Mouse (Mus musculus) G1E-ER4 (cell line): ENCODE measurements around the gene Gm20388. TPM values are rescaled to one million over a fixed set of nuclear protein-coding genes. Genes with fewer than 3 reads are reported as not detected.
A peak's percentile ranks its signal among the peaks of the same experiment; 100 is the strongest.

Source experiments
- GATA1 ChIP-seq: IDR thresholded peaks from one replicate; pipeline ENCODE4 v1.8.0; 2012; ENCODE audit warnings: low read length, inconsistent platforms
- polyA plus RNA-seq: library from polyadenylated mRNA; stranded (reverse); fragments of >175 nt; gene quantifications from 2 replicates; pipeline ENCODE4 v1.2.3, GENCODE M21; 2012

Gene Gm20388
- polyA plus RNA-seq, 1 experiment, result not detected

DNA sequence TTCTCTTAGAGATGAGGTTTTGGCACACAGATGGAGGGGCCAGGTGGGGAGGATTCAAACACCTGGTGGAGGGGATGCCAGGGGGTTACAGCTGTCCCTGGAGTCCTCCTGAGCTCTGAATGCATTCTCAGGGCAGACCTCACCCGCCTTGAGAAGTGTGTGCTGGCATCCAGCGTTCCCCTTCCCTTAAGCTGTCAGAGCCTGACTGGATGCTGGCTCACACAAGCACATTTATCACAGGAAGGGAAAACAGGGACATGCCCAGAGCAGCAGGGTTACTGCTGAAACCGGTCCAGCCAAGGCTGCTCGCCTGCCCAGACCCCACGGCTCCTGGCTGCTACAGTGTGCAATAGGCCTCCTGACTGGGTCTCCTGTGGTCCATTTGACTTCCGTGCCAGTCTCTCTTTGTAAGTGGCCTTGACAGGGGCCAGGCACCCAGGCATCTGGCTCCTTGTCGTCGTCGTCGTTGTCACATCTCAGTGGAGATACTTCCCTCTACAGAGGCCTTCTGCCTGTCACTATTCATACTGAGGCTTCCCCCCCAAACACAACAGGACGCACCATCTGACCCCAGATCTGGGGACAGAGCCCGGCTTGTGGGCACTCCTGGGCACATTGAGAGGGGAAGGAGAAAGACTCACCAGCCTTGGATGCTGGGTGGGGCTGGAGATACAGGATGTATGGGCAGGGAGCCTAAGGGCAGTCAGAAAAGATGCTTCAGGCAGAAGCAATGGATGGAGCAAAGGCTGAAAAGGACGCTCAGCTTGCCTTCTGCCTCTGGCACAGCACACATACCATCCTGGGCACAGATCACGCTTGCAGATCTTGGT is 2810.4 kb downstream of the Gm20388 start:
- TF ChIP-seq GATA1, result no peak

DNA sequence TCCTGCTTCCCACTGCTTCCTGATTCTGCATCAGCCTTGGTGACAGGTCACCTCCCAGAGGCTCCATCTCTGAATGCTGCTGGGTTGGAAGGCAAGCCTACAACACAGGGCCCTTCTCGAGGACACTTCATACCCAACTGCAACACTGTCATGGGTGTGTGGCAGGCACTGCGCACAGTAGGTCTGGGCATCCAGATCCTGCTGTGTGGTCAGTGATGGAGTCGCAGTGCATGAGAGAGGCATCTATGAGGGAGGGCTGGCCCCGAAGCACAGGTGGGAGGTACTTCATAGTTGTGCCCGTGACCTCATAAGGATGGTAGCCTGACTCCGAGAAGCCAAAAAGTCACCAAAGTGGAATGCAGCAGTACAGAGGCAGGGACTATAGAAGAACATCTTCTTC is 2814.5 kb downstream of the Gm20388 start:
- TF ChIP-seq GATA1, result no peak

DNA sequence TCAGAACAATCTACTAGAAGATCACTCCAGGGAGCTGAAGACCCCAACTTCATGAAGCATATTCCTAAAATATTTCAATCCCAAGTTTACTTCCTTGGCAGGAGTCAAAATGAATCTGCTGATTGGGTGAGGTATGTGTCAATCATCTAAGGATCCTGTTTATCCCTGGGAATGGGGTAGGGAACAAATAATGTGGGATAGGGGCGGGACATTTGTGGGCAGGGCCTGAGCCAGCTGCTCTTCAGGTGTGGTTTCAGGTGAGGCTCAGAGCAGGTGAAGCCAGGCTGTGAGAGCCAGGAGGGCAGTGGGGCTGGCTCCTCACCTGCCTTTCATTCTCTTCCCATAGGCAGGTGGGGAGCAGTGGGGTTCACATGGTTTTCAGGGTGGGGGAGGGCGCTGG is 2816.1 kb downstream of the Gm20388 start:
- no peak for TF ChIP-seq GATA1

DNA sequence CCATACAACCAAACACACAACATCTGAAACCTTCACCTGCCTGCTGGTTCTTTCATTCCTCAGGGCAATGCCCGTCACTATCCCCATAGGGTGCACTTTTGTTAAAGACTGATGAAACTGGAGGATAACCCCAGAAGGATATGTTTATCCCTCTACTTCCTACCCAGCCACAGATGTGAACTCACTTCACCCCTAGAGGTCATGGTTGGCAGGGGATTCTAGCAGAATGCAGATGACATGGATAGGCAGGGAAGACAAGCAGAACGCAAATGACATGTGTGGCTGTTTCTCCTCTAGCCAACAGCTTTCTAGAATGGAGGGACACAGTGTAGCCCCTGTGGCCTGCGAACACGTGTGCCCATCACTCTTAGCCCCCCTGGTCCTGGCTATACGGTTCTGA is 2816.8 kb downstream of the Gm20388 start:
- no peak for TF ChIP-seq GATA1

DNA sequence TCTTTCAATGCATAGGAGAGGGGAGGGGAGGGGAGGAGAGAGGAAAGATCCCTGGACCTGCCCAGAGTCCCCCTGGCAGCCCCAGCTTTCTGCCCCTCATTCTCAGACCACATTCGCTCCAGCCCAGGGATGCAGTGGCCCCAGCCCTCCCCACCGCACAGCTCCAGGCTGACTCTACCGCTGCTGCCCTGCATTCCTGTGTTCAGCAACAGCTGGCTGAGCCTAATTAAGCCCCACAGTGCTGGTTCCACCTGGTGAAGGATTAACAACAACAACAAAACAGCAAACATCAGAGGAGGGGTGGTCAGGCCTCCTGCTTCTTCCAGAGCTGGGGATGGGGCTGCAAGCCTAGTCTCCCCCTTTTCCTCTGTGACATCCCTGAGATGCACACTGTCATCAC is 2818.0 kb downstream of the Gm20388 start:
- no peak for TF ChIP-seq GATA1

DNA sequence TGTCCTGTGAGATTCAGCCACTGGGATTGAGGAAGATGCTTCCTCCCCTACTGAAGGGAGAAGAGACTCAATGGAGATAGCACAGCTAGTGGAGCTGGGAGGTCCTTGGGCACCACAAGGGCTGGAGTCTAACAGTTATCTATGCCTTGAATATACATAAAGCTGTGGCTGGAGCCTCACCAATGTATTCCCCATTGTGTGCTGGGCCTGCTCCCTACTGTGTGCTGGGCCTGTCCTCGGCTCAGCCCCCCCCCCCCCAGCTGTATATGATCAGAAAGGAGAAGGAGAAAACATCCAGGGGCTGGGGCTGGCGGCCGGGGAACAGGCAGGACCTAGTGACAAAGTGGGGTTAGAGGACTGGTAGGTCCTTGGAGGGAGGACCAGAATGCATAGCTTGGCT is 2824.5 kb downstream of the Gm20388 start:
- TF ChIP-seq GATA1, result no peak

DNA sequence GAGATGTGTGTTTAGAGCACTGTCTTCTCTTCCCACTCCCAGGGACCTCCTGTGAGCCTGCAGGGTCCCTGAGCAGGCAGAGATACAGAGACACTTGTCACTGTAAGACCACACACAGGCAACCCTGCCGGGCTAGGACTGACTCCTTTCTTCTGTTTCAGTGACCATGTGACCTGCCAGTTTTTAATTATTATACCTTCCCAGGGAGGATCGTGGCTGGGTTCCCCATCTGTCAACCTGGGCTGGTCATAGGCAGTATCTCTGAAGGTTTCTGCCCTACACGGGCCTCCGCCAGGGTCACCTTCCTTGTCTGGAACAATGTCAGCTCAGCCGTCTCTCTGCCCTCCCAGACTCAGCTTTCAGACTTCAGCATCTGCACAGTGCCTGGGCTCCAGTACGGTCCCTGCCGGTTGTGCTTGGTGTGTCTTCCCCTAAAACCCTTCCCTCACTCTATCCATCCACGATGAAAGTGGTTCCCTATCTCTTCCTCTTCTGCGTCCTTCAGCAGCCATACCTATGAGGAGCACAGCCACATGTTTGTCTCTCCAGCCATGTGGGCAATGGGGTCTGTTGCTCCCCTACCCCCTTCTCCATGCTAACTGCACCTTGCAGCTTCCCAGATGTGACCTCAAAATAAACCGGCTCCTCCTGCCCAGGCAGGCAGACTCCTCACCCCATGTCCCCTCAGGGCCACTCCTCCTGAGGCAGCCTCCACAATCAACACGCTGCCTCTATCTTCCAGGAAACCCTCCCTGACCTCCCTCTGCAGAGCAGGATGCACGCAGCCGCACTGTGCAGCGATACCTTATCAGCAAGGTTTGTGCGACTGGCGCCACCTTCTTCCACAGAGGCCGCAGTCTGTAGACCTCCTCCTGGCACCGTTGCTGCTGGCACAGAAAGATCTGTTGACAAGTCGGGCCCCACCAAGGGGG is 2825.2 kb downstream of the Gm20388 start:
- TF ChIP-seq GATA1, result peak; percentile 89

DNA sequence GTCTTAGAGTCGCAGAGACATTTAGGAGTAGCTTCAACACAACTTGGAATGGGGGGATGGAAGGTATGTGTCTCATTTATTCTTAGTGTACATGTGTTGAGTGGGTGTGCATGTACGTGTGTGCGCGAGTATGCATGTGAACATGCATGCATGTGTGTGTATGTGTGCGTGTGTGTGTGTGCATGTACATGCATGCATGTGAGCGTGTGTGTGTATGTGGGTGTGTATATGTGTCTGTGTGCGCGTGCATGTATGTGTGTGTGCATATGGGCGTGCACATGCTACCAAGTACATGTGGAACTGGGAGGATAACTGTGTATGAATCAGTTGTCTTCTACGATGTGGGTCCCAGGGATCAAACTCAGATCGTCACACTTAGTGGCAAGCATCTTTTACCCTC is 2826.0 kb downstream of the Gm20388 start:
- no peak for TF ChIP-seq GATA1

DNA sequence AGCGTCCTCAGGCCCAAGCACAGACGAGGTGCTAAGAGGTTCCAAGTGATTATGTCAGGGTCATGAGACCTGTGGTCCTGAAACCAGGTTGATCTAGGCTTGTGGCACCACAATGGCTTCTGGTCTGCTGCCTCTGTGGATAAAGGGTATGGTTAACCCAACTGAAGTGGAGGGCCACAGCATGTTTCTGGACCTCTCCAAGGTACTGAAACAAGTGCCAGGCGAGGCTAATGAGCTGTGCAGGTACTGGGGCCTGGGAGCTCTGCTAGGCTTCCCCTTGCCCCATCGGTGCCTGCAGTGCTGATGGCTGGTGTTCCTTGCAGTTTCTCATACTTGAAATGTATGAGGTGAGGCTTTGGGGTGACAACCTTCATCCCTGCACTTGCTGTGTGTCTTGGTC is 2826.4 kb downstream of the Gm20388 start:
- no peak for TF ChIP-seq GATA1

DNA sequence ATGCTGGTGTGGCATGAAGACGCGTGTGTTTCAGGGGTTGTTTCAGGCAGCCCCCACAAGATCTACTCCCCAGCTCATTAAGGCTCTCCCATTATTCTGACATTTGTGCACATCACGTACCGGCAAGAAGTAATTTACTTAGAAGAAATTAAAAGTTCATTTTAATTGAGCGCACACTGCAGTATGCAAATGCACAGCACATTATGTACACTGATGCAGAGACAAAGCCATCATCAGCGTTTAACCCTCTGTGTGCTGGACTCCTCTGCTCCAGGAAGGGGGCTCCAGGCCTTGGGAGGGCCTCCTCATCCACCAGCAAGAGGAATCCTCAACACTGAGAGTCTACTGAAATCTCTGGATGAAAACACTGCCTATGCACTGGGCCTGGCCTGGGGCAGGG is 2827.2 kb downstream of the Gm20388 start:
- no peak for TF ChIP-seq GATA1

DNA sequence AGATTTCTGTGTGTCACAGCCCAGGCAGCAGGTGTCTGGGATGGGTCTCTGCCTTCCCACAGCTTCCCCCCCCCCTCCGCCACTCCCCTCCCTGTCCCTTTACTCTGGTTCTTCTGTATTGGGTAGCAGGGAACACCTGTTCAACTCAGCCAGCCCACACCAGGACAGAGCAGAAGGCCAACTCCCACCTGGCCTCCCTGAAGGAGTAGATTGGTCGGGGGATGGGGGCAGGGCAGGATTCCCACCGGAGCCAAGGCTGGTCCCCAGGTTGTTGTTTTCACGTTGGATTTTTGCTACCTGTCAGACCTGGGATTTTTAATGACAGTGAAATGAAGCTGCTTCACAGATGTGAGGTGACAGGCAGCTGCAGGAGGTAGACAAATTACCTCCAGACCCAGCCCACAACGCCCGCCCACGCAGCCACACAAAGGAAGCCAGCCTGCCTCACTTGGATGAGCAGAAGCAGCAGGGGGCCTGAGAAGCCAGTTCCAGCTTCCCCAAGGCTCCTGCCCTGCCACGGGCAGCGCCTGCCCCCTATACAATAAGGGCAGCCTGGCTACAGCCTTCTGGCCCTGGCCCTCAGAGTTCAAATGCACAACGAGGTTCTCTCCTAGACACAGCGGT is 2828.6 kb downstream of the Gm20388 start:
- TF ChIP-seq GATA1, result no peak

DNA sequence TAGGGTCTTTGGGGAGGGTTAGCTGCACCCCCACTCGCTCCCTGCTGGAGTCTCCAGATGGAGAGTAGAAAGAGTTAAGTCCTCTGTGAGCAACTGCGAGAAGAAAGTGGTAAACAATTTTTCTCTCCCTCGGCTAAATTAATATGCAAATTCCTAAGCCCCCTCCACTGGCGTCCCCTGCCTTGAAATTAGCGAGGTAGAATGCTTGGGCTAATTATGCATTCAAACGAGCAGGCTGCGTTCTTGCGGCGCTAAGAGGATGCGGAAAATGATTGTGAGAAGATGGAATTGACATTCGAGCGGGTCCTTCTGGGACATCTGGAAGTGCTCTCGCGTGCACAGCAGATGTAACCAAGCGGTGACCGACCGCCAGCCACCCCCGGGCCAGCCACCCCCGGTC is 2831.8 kb downstream of the Gm20388 start:
- no peak for TF ChIP-seq GATA1

DNA sequence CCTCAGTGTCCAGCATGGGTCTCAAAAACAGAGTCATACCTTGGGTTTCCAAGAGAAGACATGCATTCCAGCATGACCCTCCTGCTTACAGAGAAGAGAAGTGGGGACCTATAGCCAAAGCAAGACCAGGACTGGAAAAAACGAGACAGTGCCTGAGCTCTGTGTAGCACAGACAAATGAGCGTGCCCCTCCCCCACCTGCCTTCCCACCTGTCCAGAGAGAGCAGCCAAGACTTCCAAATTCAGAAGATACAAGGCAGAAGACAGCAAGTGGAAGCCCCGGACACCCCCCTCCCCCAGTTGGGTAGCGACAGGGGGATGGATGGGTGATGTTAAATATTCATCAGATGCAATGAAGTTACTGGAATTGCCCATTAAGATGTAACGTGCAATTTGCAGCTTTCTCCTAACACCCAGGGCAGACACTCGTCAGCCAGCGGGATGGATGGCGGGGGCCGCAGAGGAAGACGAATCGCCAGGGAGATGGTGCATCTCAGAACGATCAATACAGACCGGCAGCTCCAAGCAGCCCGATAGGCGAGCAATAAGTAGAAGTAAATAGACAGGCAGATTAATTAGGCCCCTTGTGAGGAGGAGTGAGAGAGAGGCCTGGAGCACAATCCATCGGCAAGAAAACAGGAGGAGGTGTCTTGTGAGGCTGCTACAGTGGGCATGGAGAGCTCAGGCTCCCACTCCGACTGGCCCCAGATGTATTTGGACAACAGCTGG is 2834.5 kb downstream of the Gm20388 start:
- TF ChIP-seq GATA1, result no peak

DNA sequence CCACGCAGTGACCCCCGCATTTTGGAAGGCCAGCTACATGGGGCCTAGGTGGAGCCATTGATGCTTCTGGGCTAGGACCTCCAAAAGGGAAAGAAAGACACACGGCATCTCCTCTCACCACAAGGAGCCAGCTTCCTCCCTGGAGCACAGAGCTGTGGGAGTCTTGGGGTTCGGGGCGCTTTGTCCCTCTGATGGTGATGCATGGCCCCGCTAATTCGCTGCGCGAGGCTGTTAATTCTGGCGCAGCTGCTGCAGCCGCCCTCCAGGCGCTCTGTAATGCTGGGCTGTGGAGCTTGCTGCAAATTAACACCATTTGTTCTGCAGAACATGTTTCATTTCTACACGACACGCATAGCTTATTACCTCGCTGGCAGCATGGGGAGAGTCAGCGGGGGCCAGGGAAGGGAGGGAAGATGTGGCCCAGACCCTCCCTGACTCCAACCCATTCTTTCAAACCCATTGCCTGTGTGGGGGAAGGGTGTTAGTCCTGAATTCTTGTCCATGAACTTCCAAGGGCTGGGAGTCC is 2835.2 kb downstream of the Gm20388 start:
- TF ChIP-seq GATA1, result no peak

DNA sequence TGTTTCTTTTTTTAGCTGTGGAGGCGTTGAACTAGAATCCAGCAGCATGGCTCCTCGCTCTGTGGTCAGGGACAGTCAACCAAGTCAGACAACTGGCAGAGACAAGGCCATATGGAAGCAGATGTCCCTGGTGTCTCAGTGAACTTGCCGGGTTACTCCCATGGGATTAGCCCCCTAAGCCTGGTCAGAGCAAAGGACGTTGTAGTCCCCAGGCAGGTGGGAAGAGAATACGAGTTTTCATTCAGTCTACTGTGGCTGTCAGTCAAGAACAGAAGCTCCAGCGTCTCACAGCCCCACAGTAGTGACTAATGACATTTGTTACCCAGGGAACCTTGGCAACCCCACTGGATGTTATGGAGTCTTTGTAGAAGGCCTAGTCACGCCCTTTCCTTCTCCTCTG is 2835.8 kb downstream of the Gm20388 start:
- no peak for TF ChIP-seq GATA1

DNA sequence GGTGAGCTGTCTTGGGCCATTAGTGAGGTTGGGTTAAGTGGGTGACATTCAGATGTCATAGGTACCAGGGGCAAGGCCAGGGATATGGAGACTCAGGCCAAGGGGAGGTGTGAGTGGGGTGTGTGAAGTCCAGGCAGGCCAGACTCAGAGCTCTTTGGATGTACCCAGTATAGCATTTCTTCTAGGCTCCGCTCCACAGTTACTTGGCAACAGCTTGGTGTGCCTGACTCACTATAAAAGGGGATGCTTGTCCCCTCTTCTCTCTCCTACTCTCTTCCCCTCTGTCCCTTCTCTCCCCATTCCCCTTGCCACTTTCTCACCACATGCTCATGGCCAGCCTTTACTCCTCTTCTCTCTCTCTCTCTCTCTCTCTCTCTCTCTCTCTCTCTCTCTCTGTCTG is 2837.2 kb downstream of the Gm20388 start:
- no peak for TF ChIP-seq GATA1
